Mouse (Mus musculus): ENCODE data around the gene Gm21969.

DNA sequence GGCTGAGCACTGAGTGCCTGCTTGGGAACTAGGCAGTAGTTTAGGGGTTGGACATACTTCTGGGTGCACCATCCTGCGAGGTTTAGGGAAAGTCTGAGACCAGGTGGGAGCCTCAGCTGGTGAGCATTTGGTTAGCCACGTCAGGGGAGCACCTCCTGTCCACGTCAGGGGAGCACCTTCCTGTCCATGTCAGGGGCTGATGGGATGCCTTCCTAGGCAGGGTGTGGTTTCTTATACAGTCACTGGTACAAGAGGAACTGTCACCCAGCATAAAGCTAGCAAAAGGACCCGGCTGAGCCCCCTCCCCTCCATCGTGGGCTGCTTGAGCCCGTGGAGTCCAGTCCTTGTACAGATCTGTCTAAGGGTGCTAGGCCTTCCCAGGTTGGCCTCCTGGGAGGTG, 20.6 kb upstream of the Gm21969 start:
- TF ChIP-seq CTCF (IDR thresholded peaks at IDR 0.05) (no peak), EP300 (IDR thresholded peaks at IDR 0.05) (no peak)

Data from lung, postnatal 0 days (tissue).